Mouse (Mus musculus) adrenal gland, adult (tissue): ENCODE measurements at regions not wholly inside any gene's neighbourhood (a gene's known extent, or its start where the extent isn't known, plus 50 kb on each side); places are given as distances from the start of the nearest gene placed in this dataset.

Experiments
- DNase-seq, 2 experiments: peaks; one replicate each; pipeline ENCODE4 v3.0.0; 2022 to 2023; ENCODE audit warnings: low spot score in 1 of 2; ENCODE audit not compliant: inconsistent age in 2 of 2

DNA sequence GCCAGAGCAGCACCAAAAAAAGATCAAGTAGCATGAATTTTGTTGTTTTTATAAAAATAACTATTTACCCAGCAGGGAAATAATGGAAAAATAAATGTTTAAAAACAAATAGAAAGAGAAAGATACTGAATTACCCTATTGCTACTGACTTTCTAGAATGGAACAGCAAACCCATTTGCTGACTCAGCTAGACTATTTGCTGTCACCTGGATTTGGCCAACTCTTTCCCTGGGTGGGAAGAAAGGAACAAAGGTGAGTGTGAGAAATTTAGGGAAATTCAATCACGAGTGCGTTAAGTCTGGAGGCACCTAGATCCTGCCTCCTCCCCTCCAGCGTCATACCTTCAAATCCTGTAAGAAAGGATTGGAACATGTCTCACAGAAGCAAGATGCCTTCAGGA lies 110.2 kb downstream of the Tmsb4x start:
- DNase-seq, result no peak

DNA sequence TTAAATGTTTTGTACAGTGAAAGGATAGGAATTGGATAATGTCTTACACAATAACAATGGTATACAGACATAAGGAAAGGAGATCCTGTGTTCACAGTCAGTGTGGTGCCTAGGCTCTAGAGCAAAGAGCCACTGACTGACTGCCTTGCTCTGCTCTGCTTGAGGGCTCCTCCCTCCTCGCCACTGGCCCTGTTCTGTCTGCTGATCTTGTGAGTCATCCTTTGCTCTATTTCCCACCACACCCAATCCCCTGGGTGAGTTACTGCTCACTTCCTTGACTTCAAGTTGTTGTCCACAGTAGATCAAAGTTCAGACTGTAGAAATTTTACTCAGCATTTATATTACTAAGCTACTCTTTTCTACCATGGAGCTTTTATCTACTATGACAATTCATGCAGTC lies 117.3 kb downstream of the Tmsb4x start:
- peak; percentile 32 to 67 for DNase-seq

DNA sequence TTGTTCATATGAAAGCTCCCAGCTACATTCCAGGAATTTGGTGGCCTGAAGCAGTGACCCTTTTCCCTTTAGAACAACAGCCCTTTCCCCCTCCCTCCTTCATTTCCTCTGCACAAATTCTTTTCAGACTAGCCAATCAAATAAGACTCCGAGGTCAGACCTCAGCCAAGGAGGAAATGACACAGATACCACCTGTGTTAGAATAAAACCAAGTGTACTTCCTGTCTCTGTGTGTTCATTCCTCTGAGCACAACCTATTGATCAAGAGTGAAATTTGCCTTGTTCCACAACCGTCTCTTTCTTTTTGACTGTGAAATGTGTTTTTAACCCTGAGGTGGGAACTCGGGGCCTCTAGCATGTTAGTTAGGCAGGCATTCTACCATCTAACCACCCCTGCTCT lies 120.2 kb downstream of the Tmsb4x start:
- DNase-seq, result no peak

DNA sequence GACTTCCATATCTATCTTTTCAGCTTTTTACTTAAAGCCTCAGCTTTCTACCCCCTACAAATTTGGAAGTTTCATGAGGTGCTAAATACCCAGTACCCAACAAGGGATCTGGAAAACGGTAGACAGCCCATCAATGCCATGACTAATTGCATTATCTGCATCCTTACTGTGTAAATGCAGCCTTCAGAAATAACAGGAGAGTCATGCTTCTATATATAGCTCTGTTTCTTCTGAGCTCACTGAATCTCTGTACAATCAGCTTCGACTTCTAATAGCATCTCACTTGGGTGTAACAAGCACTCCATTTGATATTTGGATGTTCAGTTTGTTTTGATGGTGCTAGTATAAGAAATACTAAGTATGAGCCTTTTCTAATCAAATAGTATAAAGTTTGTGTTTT lies 120.7 kb downstream of the Tmsb4x start:
- no peak for DNase-seq

DNA sequence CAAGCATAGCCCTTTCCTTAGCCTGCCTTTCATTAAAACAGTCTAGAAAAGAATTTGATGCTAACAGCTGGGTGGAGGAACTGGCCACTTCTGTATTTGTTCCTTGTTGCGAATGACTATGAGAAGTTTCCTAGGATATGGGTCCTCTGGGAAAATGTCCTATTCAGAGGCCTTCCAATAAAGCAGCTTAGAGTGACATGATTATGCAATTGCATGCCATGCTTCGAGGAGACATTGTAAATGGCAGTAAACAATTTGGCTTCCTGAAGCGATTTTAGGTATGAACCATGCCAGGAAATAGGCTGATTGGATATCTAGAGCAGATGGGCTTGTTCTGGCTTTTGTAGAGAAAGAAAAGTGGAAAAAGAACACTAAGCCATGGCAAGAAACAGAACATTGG lies 128.3 kb downstream of the Tmsb4x start:
- DNase-seq, result no peak

DNA sequence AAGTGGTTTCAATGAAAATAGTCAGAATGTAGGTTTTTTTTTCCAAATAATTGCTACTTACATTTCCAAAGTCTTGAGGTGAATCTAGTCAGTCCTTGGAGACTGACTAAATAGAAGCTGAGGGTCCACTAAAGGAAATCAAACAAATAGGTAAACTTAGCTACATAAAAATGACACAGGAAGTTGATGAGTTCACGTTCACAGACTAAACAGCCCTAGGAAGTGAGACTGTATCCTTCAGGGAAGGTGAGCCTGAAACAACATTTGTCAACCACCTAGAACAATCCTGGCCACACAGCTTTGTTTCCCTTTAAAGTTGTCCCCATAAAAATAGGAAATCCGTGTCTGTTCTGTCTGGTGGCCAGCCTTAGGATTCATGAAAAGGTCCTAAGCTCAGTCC lies 140.0 kb downstream of the Tmsb4x start:
- DNase-seq, result no peak

DNA sequence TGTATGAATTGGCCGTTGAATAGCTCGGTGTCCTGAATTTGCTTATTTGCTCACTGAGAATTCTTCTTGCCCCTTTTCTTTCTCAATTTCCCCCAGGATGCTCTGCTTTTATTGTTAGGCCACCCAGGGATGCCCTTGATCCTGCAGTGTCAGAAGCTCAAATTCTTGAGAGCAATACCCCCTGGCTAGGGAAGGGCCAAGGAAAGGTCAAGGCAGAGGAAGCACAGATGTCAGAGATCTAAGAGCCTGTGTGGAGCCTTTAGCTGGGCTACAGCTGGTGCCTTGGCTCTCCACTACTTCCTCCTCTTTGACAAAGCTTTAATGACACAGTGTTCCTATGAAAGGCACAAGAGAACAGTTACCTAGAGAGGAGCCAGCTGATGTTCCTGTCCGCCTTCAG lies 141.2 kb downstream of the Tmsb4x start:
- DNase-seq, result no peak

DNA sequence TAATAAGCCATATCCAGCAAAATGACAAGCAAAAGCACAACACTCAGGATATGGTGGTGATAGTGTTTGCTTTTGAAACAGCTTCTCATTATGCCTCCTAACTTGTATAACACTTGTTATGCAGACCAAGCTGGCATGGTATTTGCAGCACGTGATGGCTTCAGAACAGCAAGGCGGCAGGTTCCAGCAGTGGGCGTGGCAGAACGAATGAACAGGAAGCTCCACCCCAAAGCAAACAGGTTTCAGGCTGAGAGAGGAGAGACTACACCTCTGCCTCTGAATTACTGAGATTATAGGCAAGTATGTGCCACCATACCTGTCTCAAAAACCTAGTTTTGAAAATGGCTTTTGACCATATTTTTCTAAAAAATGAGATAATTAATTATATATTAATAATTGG lies 145.2 kb downstream of the Tmsb4x start:
- no peak for DNase-seq

DNA sequence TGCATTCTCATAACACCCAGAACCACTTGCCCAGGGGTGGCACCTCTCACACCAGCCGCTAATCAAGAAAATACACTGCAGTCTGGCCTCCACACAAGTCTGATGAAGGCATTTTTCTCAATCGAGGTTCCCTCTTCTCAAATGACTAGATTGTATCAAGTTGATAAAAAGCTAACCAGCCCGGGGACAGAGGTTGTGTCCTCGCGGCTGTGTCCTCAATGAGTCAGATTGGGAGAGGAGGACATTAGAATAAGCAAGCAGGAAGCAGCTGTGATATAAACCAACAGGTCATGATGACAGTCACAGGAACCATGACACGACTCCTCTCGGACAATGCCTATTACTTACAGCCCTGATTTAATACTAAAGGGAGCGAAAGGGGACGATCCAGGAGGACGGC lies 156.7 kb downstream of the Tmsb4x start:
- DNase-seq, result peak in 1 of 2 experiments; percentile 39

DNA sequence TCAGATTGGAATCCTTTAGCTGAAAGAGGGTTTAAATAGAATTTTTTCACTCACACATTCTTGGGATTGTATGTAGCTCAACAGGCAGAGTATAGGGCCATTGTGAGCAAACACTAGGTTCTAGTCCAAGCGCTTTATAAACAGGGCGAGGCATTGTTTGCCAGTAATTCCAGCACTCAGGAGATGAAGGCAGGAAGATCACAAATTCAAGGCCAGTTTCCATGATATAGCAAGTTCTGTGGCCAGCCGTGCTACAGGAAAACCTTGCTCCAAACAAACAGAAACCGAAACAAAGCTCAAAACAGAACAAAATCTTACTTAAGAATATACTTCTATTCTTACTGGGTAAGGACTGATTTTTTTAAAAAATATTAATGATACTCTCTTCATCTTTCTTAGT lies 159.0 kb downstream of the Tmsb4x start:
- DNase-seq, result no peak

DNA sequence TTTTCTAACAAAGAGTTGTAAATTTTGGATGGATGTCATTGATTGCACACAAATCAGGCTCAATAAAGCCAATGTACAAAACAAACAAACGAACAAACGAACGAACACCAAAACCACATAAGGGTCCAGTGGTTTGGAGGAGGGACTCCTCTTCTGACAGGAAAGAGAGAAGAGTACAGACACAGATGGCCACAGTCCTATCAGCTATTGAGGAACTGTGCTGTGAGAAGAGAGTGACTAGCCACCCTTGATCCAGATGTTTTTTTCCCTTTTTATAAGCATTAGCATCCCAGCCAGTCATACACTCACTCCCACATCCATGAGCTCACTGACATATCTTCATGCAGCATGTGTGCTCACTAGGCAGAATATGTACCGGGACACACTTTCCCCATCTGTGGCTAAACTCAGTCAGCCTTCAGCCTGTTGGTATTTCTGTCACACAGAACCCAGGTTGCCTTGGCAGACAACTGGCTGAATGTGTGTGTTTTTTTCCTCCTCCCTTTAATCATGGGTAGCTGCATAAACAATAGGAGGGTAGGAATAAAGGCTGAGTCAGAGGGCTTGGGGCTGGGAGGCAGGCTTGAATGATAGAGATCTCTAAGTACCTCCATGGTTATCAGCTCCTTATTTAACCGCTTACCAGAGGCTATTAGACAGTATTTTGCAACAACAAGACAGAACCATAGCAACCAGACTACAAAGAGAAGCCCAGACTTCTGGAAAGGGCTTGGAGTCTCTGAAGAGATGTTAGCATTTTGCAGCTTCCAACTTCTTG lies 159.7 kb downstream of the Tmsb4x start:
- no peak for DNase-seq

DNA sequence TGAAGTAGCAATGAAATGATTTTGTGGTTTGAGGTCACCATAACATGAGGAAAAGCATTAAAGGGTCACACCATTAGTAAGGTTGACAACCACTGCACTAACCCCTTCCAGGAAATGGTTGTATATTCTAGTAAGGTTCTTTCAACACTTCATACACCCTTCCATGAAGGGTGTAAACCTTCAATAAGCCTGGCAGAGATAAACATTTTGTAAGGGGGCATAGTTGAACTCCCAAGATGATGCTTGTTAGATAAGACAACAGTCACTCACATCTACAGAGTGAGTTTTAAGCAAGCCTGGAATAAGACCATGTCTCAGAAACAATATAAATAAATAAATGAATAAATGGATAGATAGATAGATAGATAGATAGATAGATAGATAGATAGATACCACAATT lies 171.1 kb downstream of the Tmsb4x start:
- no peak for DNase-seq

DNA sequence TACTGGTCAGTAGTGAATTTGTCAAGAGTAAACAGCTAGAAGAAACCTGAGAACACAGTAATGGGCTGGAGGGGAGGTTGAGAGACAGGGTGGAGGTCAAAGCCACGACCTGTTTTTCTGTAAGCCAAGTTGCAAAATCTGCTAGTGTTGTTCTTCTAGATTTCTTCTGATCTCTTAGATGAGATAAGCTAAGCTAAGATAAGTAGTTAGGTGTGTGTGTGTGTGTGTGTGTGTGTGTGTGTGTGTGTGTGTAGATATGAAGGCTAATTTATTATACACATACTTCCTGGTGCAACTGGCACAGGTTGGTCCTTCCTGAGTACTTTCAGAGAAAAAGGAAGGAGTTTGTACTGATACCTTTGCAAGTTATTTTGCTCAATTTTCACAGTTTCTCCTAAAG lies 172.8 kb downstream of the Tmsb4x start:
- no peak for DNase-seq

DNA sequence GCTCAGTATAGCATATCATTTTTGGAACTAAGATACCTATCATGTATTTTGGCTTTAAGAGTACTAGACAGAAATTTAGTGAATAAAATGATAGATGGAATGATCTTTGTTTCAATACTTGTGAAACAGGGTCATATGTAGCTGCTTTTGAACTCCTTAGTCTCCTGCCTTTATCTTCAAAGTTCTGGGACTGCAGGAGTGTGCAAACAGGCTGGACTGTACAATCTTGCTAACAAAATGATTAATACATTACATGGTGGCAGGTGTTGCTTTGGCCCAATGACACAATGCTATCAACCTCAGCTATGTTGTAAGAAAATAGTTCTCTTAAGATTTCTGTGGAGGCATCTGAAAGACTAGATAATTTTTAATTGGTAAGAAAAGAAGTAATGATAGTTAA lies 173.5 kb downstream of the Tmsb4x start:
- DNase-seq, result no peak

DNA sequence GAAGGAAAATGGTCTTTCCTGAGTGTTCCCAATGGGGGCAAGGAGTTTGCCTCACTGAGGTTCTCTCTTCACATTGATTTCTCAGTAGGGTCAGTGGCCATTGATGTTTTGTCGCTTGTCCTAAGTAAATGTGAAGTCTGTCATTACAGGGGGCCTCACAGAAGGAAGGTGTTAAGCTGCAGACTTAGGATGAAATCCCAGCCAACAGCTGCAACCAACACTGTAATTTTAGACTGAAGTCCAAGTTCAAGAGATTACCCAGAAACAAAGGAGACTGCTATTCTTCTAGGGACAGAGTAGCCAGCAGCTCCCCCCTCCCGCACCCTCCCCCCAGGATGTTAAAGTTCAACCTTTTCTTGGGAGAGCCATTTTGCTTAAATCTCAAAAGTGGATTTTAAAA lies 176.0 kb downstream of the Tmsb4x start:
- no peak for DNase-seq

DNA sequence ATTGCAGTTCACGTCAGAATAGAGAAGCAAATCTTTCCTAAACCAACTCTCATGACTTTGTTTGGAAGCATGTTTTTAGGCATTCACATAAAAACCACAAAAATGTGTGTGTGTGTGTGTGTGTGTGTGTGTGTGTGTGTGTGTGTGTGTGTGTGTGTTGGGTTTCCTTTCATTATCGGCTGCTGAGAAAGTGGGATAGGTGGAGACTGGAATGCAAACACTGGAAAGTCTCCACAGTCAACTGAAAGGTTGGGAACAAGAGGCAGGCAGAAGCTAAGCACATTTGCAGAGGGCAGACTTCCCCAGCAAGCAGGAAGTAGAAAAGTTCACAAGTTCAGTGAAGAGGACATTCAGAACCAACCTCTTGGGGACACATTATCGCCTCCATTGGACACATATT lies 176.5 kb downstream of the Tmsb4x start:
- peak; percentile 5 to 32 for DNase-seq

DNA sequence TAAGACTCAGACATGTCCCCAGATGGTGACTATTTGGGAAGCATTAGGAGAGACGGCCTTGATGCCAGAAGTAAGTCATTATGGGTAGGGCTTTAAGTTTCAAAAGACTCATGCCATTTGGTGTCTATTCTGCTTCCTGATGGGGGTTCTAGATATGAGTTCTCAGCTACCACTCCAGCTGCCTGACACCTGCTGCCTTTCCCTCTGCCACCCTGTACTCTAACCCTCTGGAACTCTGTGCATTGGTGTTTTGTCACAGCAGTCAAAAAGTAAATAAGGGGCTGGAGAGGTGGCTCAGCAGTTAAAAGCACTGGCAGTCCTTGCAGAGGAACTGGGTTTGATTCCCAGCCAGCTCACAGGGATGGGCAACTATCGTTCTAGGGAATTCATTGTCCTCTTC lies 177.6 kb downstream of the Tmsb4x start:
- DNase-seq, result no peak

DNA sequence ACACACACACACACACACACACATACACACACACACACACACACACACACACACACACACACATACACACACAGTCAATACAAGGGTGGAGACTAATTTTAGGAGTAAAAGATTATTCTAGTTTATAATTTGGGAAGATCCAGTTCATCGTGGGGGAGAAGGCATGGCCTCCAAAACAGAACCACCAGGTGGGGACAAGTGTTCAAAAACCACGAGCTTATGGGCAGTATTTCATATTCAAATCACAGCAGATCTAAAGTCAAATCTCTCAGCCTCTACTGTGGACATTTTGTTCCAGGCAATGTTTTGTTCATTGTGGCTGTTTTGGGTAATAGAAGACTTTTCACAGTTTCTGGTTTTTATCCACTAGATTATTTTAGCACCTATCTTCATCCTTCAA lies 193.5 kb downstream of the Tmsb4x start:
- no peak for DNase-seq

DNA sequence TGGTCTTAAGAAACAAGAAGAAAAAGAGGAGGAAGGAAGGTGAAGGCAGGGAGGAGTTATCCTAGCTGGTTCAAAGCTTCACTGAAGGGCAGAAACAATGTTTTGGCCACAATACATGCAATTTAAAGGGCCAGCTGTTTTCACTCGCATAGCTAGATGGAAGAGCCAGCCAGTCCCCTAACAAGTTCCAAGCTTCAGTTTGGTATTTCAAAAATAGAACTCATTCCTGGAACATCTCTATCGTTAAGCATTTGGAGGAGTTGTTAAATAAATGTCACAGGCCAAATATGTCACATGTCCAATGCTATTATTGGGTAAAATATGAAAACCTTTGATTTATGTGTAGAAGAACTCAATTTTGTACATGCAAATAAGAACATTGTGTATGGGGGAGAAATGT lies 194.8 kb downstream of the Tmsb4x start:
- DNase-seq, result no peak

DNA sequence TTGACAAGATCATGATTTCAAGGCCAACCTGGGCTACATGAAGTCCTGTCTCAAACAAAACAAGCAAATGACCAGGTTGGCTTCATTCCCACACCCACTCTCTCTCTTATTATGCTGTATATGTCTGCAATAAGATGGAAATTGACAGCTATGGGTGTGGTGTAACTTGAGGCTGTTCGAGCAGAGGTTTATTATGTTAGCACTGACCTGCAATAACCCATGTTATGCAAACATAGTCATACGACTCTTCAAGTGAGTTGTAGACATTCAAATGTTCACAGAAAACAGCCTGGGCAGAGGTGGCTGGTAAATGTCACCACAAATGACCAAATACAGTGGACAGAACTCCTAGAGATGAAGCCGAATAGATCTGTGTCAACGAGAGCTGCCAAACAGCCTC lies 196.2 kb downstream of the Tmsb4x start:
- DNase-seq, result no peak

DNA sequence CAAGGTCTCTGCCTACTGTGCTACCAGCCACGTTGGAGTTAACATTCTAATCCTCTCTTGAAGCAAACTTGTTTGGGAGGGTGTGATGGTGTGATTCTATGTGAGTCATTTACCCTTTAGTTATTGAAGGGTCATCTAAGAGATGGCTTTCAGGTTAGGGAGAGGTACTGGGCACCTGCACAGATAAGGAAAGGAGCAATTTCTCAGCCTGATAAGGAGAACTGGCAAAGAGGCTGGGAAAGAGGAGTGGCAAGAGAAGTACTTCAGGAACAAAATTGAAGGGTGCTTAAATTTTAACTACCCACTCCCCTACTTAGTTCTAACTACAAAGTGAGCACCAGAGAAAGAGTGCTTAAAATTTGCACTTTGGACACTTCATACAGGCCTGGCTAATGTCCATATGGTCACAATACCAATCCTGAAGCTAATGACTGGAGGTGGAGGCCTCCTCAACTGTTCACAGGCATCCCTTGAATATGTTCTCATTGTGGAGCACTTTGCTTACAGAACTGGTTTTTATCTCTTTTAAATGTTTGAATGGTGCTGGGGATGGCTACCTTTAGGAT lies 197.1 kb downstream of the Tmsb4x start:
- DNase-seq, result no peak

DNA sequence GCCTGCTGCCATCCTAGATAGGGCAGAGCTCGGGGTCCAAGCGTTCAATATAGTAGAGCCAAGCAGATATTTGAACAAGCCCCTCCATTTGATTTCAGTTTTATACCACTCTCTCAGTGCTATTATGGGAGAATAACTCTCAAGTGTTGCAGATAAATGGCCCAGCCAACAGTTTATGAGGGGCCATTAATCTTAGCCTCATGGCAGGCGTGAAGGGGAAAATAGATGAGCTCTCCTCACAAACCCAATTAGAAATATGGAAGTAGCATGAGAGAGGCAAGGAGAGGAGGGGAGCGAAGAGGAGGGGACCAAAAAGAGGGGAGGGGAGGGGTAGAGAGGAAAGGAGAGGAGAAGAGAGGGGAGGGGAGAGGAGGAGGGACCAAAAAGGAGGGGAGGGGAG lies 213.3 kb downstream of the Tmsb4x start:
- DNase-seq, result no peak

DNA sequence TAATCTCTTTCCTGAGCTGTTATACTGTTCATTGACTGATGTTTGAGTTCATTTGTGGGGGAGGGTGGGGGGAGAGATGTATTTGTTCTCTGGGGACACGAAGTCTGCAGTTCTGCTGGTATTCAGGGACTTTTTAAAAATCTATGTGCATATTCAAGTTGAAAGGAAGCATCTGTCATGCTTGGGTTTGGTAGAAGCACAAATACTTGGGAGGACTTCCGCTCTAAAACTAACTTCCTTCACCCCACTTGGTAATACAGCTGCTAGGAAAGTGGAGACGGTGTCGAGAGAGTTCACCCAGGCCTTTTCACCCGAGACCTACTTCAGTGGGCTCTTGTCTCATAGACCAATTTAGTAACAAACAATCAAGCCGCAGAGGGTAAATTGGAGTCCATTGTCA lies 228.1 kb downstream of the Tmsb4x start:
- no peak for DNase-seq
